Mouse (Mus musculus) limb, embryonic 13.5 days (tissue): ENCODE data around the gene Olfr172. TPM values are rescaled to one million over a fixed set of nuclear protein-coding genes. Genes with fewer than 3 reads are reported as not detected.

Source experiments
- ATAC-seq: fragments of 200-750 bp; cut with Nextera tagmentation; 2 replicates; pipeline ENCODE4 v1.8.0; 2017; ENCODE audit warnings: low read depth, moderate number of reproducible peaks, moderate TSS enrichment; ENCODE audit not compliant: low FRiP score
- H3K27ac ChIP-seq: fragments of 300-500 bp; sonication (generic); 2 replicates; pipeline ENCODE4 v1.5.1; 2015; ENCODE audit warnings: inconsistent platforms, mild to moderate bottlenecking, moderate library complexity
- H3K27me3 ChIP-seq: fragments of 300-500 bp; sonication (generic); 2 replicates; pipeline ENCODE4 v1.6.1; 2015; ENCODE audit warnings: mild to moderate bottlenecking, inconsistent platforms
- H3K36me3 ChIP-seq: fragments of 300-500 bp; sonication (generic); 2 replicates; pipeline ENCODE4 v1.6.1; 2015; ENCODE audit warnings: inconsistent platforms, mild to moderate bottlenecking, moderate library complexity
- H3K4me1 ChIP-seq: fragments of 300-500 bp; sonication (generic); 2 replicates; pipeline ENCODE4 v1.6.1; 2015; ENCODE audit warnings: inconsistent platforms
- H3K4me2 ChIP-seq: fragments of 300-500 bp; sonication (generic); replicated peaks from 2 replicates; pipeline ENCODE4 v1.6.1; 2015; ENCODE audit warnings: inconsistent platforms, mild to moderate bottlenecking, moderate library complexity
- H3K4me3 ChIP-seq: fragments of 300-500 bp; sonication (generic); 2 replicates; pipeline ENCODE4 v1.5.1; 2015; ENCODE audit warnings: moderate library complexity, mild to moderate bottlenecking, inconsistent platforms
- H3K9ac ChIP-seq: fragments of 300-500 bp; sonication (generic); 2 replicates; pipeline ENCODE4 v1.6.1; 2015; ENCODE audit warnings: mild to moderate bottlenecking, inconsistent platforms
- H3K9me3 ChIP-seq: fragments of 300-500 bp; sonication (generic); 2 replicates; pipeline ENCODE4 v1.6.1; 2016; ENCODE audit warnings: inconsistent platforms
- WGBS: fragments of 180-500 bp; shearing (Covaris S2); methylation state at CpG from one replicate; pipeline ENCODE4 v1.1.7; 2015; 5-methylcytosine and 5-hydroxymethylcytosine counted together
- microRNA-seq: library from miRNA; unstranded; fragments of <30 nt; microRNA quantifications from one replicate; pipeline ENCODE4, GENCODE M21; 2016
- polyA plus RNA-seq: library from polyadenylated mRNA; unstranded; fragments of >200 nt; fragmentation: Nextera tagmentation; extraction: Ambion mirVana; gene quantifications from 2 replicates; pipeline ENCODE4 v1.2.1, GENCODE M21; 2015

The Olfr172 gene
- polyA plus RNA-seq, 1 experiment from 2014 or later = not detected

DNA sequence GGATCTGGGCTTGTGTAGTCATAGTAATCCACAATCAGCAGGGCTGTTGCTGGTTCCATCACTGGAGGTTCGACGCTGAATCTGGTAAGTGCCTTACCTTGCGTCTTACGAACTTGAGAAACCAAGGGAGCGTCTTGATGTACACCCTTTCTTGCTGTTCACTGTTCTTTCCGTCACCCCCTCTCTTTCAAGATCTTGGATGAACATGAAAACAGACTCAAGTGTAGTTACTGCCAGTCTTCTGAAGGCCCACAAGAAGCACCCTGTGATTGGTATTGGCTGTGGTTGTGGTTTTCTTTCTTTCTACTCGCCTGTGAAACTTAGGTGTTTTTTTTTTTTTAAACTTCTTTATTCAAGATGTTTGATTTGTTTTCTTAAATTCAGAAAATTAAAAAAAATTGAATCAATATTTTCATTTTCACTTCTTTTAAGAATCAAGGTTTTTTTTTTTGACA lies 44.3 kb downstream of the Olfr172 start, which contains the start of gene Gpr15:
TSS of gene Gpr15 (minus strand) at position 405 of the 455 bp plus-strand sequence.
- WGBS = 90% methylated on average over 7 of the region's 7 CpGs
- H3K9me3 ChIP-seq = no peaks in the 10 kb centered on the region

DNA sequence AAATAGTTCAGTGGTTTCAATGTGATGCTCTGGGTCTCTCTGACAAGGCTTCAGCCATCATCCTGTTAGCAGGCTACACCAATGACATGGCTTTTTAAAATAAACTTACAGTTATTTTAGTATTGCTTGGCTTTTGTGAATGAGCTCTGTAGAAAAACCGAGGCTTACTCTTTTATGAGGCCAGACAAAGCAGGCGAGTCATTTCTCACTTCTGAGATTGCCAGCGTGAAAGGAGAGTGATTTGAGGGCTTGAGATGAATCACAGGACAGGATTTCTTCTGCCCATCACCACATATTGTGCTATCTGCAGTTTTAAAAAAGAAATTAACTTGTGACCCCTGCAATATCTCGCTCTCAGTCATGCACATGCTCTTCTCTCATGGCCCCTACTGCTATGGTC lies 48.0 kb downstream of the Olfr172 start:
- Histone ChIP-seq H3K27ac (no peak overlapping the region), H3K9ac (no peak overlapping the region), H3K36me3 (no peaks in the 10 kb centered on the region), H3K27me3 (no peaks in the 10 kb centered on the region), H3K4me2 (no peak overlapping the region), H3K9me3 (no peaks in the 10 kb centered on the region), H3K4me1 (no peaks in the 10 kb centered on the region), H3K4me3 (no peak overlapping the region)
- ATAC-seq = no peak
- WGBS = 70% methylated on average over 4 of the region's 4 CpGs

More for the DNA sequence above, 44.3 kb downstream of the Olfr172 start, which contains the start of gene Gpr15:
- ATAC-seq = no peak
- H3K4me3 ChIP-seq = no peak within 1 kb of the TSS
- H3K27me3 ChIP-seq = no peaks in the 10 kb centered on the region
- H3K27ac ChIP-seq = no peak within 1 kb of the TSS
- no peak within 1 kb of the TSS for H3K9ac ChIP-seq
- no peak within 1 kb of the TSS for H3K4me2 ChIP-seq
- H3K36me3 ChIP-seq = no peaks in the 10 kb centered on the region
- H3K4me1 ChIP-seq = no peaks in the 10 kb centered on the region

DNA sequence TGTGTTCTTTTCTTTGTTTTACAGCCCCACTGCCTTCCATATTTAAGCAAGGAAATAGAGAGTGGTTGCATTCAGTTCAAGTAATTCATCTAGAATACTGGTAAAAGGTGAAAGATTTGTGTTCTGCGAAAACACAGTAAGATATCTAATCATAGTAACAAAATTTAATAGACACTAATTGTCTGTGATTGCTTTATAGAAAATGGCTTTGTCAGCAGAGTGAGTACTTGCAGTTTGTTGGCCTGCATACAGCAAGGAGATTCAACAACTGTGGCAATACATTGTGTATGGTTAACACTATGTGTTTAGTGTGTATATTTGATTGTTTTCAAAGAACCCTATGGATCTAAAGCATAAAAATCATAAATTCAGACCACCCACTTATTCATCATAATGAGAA lies 49.8 kb downstream of the Olfr172 start:
- no peak for ATAC-seq
- 80% methylated on average over 1 of the region's 1 CpGs for WGBS

DNA sequence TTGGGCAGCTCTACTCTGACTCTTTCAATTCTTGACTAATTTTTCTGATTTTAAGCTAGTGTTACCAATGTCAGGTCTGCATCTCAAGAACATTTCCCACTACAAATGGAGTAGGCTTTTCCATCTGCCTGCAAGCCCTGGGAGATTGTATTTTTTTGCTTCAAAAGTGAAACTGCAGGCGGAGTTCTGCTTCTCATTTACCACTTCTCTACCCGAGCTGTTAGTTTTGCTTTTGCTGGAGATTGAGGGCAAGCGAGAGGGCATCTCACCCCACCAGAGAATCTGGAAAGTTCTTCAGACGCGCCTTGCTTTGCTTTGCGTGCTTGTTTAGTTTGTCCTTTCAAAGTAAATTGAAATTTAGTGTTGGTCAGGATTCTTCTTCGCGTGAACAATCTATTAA lies 50.8 kb downstream of the Olfr172 start:
- no peak overlapping the region for H3K9ac ChIP-seq
- H3K4me3 ChIP-seq = no peak overlapping the region
- no peak overlapping the region for H3K4me2 ChIP-seq
- no peak overlapping the region for H3K27ac ChIP-seq
- H3K27me3 ChIP-seq = no peaks in the 10 kb centered on the region
- WGBS = 69% methylated on average over 8 of the region's 8 CpGs
- no peak for ATAC-seq
- H3K4me1 ChIP-seq = no peaks in the 10 kb centered on the region
- H3K36me3 ChIP-seq = no peaks in the 10 kb centered on the region
- H3K9me3 ChIP-seq = no peaks in the 10 kb centered on the region

More for the DNA sequence above, 49.8 kb downstream of the Olfr172 start:
- Histone ChIP-seq H3K4me2 (no peak overlapping the region), H3K36me3 (no peaks in the 10 kb centered on the region), H3K27me3 (no peaks in the 10 kb centered on the region), H3K9ac (no peak overlapping the region), H3K4me3 (no peak overlapping the region), H3K27ac (no peak overlapping the region), H3K9me3 (no peaks in the 10 kb centered on the region), H3K4me1 (no peaks in the 10 kb centered on the region)

Small RNAs within 50 kb of the gene (microRNA-seq; reads per million reads assigned to microRNA genes)
- not detected for gene Gm27564

Other genes with a start within 250 kb of the Olfr172 start
- gene St3gal6, start 238.9 kb downstream of the Olfr172 start, polyA plus RNA-seq = 17.9 and 18.6 TPM in 2 replicates
- gene Gm813, start 146.2 kb downstream of the Olfr172 start, polyA plus RNA-seq = not detected in 2 replicates
- gene E330017A01Rik, start 124.4 kb downstream of the Olfr172 start, polyA plus RNA-seq = not detected in 2 replicates
- 20.7 and 20.9 TPM in 2 replicates for gene Cpox, start 92.9 kb downstream of the Olfr172 start, polyA plus RNA-seq
- 0.11 TPM in 1 of 2 replicates, not detected in the other for gene Gpr15, start 44.1 kb downstream of the Olfr172 start, polyA plus RNA-seq
- 130 and 142 TPM in 2 replicates for gene Cldnd1, start 35.3 kb downstream of the Olfr172 start, polyA plus RNA-seq
- not detected in 2 replicates for gene Olfr173, start 37.1 kb upstream of the Olfr172 start, polyA plus RNA-seq
- gene Olfr175-ps1, start 63.6 kb upstream of the Olfr172 start, polyA plus RNA-seq = not detected in 2 replicates
- not detected in 2 replicates for gene Olfr177, start 111.6 kb upstream of the Olfr172 start, polyA plus RNA-seq
- gene Olfr178, start 128.9 kb upstream of the Olfr172 start, polyA plus RNA-seq = not detected in 2 replicates
- not detected in 2 replicates for gene Olfr181, start 165.6 kb upstream of the Olfr172 start, polyA plus RNA-seq
- gene Olfr180, start 166.2 kb upstream of the Olfr172 start, polyA plus RNA-seq = not detected in 2 replicates
- not detected in 2 replicates for gene Olfr183, start 232.2 kb upstream of the Olfr172 start, polyA plus RNA-seq